15 mouse cellular contexts compared by ENCODE assay signal in the genomic region with DNA sequence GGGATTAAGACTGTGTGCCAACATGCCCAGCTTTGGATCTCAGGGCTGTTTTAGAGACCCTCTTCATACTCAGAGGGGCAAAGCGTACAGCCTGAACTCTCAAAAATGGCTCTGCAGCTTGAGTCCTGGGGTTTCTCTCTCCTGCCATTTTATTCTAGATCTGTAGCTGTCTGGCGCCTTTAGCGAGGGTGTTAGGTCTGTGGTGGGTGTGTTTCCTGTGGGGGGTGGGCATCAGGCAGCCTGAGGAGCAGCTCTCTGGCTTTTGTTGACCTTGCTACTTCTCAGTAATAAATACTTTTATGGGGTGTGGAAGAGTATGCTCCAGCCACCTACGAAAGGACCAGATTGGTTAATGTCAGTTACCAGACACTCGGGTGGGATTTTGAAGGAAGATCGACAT.
"Had no signal": no experiment of that assay in that cellular context is flagged by ENCODE, and none has a peak within 500 bp of the region (broad histone marks: within the 10 kb centered on the region; RNA-seq: fewer than 3 reads in every experiment).

No protein-coding gene starts in this region.

- ATAC-seq: intestine, postnatal 0 days; liver, embryonic 12.5 days; midbrain, embryonic 15.5 days had no signal

- H3K27ac ChIP-seq: limb, embryonic 15.5 days; liver, embryonic 15.5 days; midbrain, embryonic 12.5 days; midbrain, embryonic 15.5 days; stomach, embryonic 15.5 days had no signal

- DNase-seq: kidney, adult 2 months; kidney, postnatal 36 days; layer of hippocampus, postnatal 36 days; left cerebral cortex, postnatal 4 days; lung, adult 2 months; lung, postnatal 14 days; thymus, postnatal 25 days had no signal

- H3K9ac ChIP-seq: limb, embryonic 12.5 days; limb, embryonic 15.5 days; liver, embryonic 12.5 days; liver, embryonic 15.5 days; midbrain, embryonic 12.5 days; midbrain, embryonic 15.5 days; stomach, embryonic 15.5 days had no signal

- H3K4me3 ChIP-seq: limb, embryonic 12.5 days; limb, embryonic 15.5 days; liver, embryonic 12.5 days; liver, embryonic 15.5 days; midbrain, embryonic 12.5 days; midbrain, embryonic 15.5 days; stomach, embryonic 15.5 days had no signal

- H3K4me2 ChIP-seq: limb, embryonic 12.5 days; limb, embryonic 15.5 days; liver, embryonic 12.5 days; liver, embryonic 15.5 days; midbrain, embryonic 12.5 days; midbrain, embryonic 15.5 days; stomach, embryonic 15.5 days had no signal

- H3K27me3 ChIP-seq: limb, embryonic 12.5 days; limb, embryonic 15.5 days; liver, embryonic 12.5 days; midbrain, embryonic 12.5 days; midbrain, embryonic 15.5 days; stomach, embryonic 15.5 days had no signal

- H3K36me3 ChIP-seq: limb, embryonic 12.5 days; limb, embryonic 15.5 days; liver, embryonic 12.5 days; liver, embryonic 15.5 days; midbrain, embryonic 12.5 days; midbrain, embryonic 15.5 days; stomach, embryonic 15.5 days had no signal

- H3K9me3 ChIP-seq: limb, embryonic 12.5 days; limb, embryonic 15.5 days; liver, embryonic 12.5 days; liver, embryonic 15.5 days; midbrain, embryonic 12.5 days; midbrain, embryonic 15.5 days; stomach, embryonic 15.5 days had no signal
